Mouse (Mus musculus) megakaryocyte, embryonic 14.5 days (primary cell): ENCODE data around the gene Hoxa10. TPM values are rescaled to one million over a fixed set of nuclear protein-coding genes. Genes with fewer than 3 reads are reported as not detected.

Experiments used
- H3K27me3 ChIP-seq: replicated peaks from 2 replicates; pipeline ENCODE3; 2012; ENCODE audit warnings: inconsistent platforms
- H3K36me3 ChIP-seq: replicated peaks from 2 replicates; pipeline ENCODE3; 2012; ENCODE audit warnings: low read length, inconsistent platforms, mixed read lengths
- H3K4me1 ChIP-seq: 2 replicates; pipeline ENCODE4 v1.6.1; 2012; ENCODE audit warnings: inconsistent platforms
- H3K4me3 ChIP-seq: replicated peaks from 2 replicates; pipeline ENCODE3; 2012; ENCODE audit warnings: moderate library complexity, mild to moderate bottlenecking, inconsistent platforms
- H3K9me3 ChIP-seq: 2 replicates; pipeline ENCODE4 v1.6.1; 2012; ENCODE audit warnings: inconsistent platforms
- FLI1 ChIP-seq: IDR thresholded peaks from 2 replicates; pipeline ENCODE4 v1.6.1; 2012; ENCODE audit warnings: low read length, inconsistent platforms, mixed read lengths
- GATA1 ChIP-seq: IDR thresholded peaks from 3 replicates; pipeline ENCODE4 v1.6.1; 2012; ENCODE audit warnings: mixed read lengths, low read length, inconsistent platforms, borderline replicate concordance
- polyA plus RNA-seq: library from polyadenylated mRNA; stranded (reverse); fragments of >175 nt; gene quantifications from 2 replicates; pipeline ENCODE4 v1.2.3, GENCODE M21; 2012; ENCODE audit warnings: low replicate concordance; ENCODE audit not compliant: insufficient read depth

The Hoxa10 gene
- polyA plus RNA-seq, 1 experiment: 0.10 TPM

GRCm38 (mm10) chr6:52263321-52263585 lies 22.6 kb upstream of the Hoxa10 start:
- Histone ChIP-seq H3K9me3 (peaks cover 7% of the 10 kb centered on the region; the same call in 1 of the 2 replicates), H3K36me3 (no peaks in the 10 kb centered on the region), H3K27me3 (peaks cover 98% of the 10 kb centered on the region), H3K4me1 (peaks cover 49% of the 10 kb centered on the region), H3K4me3 (no peak overlapping the region)
- no peak for TF ChIP-seq GATA1

DNA sequence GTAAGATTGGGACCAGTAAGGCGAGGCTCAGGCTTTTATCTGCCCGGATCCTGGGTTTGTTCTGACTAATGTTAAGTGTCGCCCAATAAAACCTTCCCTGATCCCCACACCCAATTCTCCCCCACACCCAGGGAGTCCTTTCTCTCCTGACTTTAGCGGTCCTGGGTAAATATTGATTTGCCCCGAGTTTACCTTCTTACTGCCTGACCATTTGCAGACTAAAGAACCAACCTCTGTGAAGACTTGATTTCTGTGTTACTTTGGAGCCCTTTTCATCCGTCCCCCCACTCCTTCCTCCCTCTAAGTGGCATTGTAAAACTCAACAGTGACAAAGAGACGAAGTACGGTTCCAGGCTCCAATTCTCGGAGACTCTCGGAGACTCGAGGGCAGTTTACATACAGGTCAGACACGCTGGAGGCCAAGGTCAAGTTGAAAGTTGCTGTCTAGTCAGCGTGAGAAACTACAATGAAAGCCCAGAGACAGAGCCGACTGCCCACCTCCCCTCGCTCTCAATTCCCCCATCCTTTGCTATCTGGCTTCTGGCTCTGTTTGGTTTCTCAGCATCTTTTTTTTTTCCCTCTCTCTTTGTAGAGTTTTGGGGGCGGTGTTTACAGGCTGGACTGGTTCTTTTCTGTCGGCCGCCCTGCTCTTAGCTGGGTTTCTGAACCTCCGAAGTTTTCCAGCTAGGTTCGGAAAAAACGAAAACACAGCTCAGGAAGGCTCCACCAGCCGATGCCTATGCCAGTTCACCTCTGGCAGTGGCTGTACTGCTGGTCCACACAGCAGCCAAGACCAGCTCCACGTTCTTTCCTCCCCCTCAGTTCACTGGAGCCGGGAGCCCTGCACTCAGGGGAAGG lies 22.0 kb upstream of the Hoxa10 start:
- no peaks in the 10 kb centered on the region for H3K36me3 ChIP-seq
- H3K9me3 ChIP-seq: peaks cover 7% of the 10 kb centered on the region; the same call in 1 of the 2 replicates
- no peak for TF ChIP-seq FLI1
- peaks cover 49% of the 10 kb centered on the region for H3K4me1 ChIP-seq
- peaks cover 97% of the 10 kb centered on the region for H3K27me3 ChIP-seq
- peak overlapping the region; percentile 55 for H3K4me3 ChIP-seq

DNA sequence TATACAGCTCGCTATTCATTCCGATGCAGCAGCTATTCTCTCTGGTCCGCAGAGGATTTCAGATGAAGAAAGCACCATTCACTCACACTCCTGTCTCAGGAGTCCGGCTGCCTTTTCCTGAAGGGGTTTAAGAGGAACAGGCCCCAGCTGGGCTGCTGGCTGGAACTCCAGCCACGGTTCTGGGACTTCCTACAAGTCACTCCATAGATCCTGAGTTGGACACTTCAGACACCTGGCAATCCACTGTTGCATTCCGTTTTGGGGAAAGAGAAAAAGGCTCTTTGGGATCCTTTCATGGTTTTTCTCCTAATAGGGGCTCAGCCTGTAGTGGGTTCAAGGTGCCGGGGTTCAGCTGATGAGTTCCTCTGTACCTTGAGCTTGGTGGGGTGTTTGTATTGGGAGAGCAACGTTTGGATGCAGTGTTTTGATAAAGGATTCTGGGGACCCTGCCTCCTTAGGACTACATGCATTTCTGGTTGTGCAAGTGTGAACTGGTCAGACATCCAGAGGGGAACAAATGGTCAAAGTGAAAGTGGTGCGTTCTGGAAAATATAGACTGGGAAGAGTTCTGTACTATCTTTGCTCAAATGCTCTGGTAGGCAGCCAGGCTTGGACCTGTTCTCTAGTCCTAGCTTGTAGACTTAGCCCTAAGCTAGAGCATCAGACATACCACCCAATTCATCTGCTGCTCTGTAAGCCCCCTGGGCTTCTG lies 21.3 kb upstream of the Hoxa10 start:
- H3K36me3 ChIP-seq: no peaks in the 10 kb centered on the region
- H3K4me1 ChIP-seq: peaks cover 49% of the 10 kb centered on the region
- TF ChIP-seq GATA1 (no peak), FLI1 (no peak)
- H3K9me3 ChIP-seq: peaks cover 7% of the 10 kb centered on the region; the same call in 1 of the 2 replicates
- peaks cover 96% of the 10 kb centered on the region for H3K27me3 ChIP-seq
- peak overlapping the region; percentile 55 for H3K4me3 ChIP-seq

DNA sequence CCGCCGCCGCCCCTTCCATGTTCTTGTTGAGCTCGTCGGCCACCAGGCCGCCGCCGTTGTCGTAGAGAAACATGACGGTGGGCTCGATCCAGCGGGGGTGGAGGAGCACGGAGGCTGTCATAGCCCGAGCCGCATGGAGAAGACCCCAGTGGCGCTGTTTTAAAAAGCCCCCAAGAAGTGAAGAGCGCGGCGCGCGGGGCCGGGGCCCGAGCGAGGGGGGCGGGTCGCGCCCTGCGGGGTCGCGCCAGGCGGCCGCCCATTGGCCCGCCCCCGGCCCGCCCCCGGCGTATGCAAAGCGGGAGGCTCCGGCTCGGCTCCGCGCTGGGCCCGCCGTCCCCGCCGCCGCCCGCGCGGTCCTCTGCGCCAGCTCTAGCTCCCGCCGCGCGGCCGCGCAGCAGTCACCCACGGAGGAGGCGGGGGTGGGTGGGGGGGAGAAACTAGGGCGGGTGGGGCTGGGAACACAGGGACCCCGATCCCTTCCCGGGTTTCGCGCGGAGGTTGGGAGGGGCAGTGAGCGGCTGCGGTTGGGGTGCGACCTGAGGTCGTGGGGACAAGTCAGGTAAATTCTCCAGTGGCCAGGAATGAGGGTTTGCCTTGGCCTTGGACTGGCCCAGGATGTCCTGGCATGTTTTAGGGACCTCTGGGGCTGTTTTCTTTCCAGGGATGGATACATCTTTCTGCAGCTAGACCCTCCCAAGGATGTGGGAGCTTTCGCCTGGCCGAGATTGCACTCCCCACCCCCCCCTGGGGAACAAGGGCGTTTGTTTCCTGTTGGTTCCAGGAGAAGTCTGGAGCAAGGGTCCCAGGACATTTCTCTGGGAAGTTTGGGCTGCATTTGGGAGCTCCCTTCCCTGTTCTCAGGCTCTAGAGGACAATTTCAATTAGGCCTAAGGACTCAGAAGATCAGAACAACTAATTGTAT lies 20.3 kb upstream of the Hoxa10 start, which contains the start of gene Hoxa13:
Gene Hoxa13, minus strand, starts transcription at position 227 of the 922 bp plus-strand sequence.
- peaks cover 7% of the 10 kb centered on the region; the same call in 1 of the 2 replicates for H3K9me3 ChIP-seq
- peak within 1 kb of the TSS; percentile 87 for H3K4me3 ChIP-seq
- TF ChIP-seq FLI1 (no peak), GATA1 (no peak)
- peaks cover 45% of the 10 kb centered on the region for H3K4me1 ChIP-seq
- H3K27me3 ChIP-seq: peaks cover 94% of the 10 kb centered on the region
- H3K36me3 ChIP-seq: no peaks in the 10 kb centered on the region

- H3K4me3 ChIP-seq: peak overlapping the region; percentile 70
These were observed 19.2 kb upstream of the Hoxa10 start for GRCm38 (mm10) chr6:52259811-52260261.

DNA sequence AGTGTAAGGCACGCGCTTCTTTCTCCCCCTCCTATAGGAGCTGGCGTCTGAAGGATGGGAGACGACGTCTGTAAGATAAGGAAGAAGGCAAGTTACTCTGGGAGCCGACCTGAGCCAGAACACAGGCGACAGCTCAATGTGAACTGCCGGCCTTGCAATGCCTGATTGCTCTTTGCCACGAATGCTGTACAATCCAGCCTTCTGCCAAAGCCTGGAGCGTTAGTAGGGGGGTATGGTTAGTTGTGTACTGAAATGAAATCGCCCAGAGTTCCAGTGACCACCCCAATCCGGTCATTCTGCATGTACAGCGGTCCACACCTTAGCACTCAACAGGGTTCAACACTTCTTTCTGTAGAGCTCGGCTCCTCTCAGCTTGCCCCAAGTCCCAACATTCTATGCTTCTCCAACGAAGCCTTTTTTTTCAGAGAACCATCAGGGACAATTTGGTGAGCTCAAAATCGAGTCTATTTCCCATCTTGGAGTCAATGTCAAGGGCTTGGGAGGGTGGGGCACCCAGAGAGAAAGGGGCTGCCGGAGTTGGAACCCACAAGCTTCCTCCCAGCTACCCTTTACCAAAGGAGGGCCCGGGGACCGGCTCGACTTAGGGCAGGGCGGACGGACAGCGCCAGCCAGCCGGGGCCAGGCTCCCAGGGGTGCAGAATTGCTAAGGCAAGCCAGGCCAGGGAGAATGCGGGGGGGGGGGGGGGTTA lies 18.6 kb upstream of the Hoxa10 start:
- Histone ChIP-seq H3K36me3 (no peaks in the 10 kb centered on the region), H3K4me3 (no peak overlapping the region), H3K9me3 (no peaks in the 10 kb centered on the region), H3K27me3 (peaks cover 89% of the 10 kb centered on the region), H3K4me1 (peaks cover 39% of the 10 kb centered on the region)
- TF ChIP-seq GATA1: no peak
- TF ChIP-seq FLI1: no peak

More at GRCm38 (mm10) chr6:52259811-52260261, 19.2 kb upstream of the Hoxa10 start:
- no peaks in the 10 kb centered on the region for H3K36me3 ChIP-seq
- peaks cover 91% of the 10 kb centered on the region for H3K27me3 ChIP-seq
- TF ChIP-seq GATA1 (no peak), FLI1 (no peak)
- H3K4me1 ChIP-seq: peaks cover 38% of the 10 kb centered on the region
- no peaks in the 10 kb centered on the region for H3K9me3 ChIP-seq

- H3K36me3 ChIP-seq: no peaks in the 10 kb centered on the region
- no peak overlapping the region for H3K4me3 ChIP-seq
- TF ChIP-seq FLI1 (no peak), GATA1 (no peak)
- 0 out of 2 replicates have a peak, but pooled peaks cover 14% of the 10 kb centered on the region for H3K9me3 ChIP-seq
- H3K27me3 ChIP-seq: peaks cover 89% of the 10 kb centered on the region
- H3K4me1 ChIP-seq: peaks cover 45% of the 10 kb centered on the region
These were observed 16.3 kb upstream of the Hoxa10 start for GRCm38 (mm10) chr6:52256956-52257355.

- H3K4me1 ChIP-seq: peaks cover 30% of the 10 kb centered on the region
- H3K4me3 ChIP-seq: peak overlapping the region; percentile 81
- H3K36me3 ChIP-seq: no peaks in the 10 kb centered on the region
- H3K27me3 ChIP-seq: peaks cover 91% of the 10 kb centered on the region
- TF ChIP-seq GATA1 (no peak), FLI1 (no peak)
- H3K9me3 ChIP-seq: peaks cover 16% of the 10 kb centered on the region; the same call in 1 of the 2 replicates
These were observed 13.2 kb upstream of the Hoxa10 start for GRCm38 (mm10) chr6:52253511-52254500.
